Mouse (Mus musculus): ENCODE measurements around the gene Gm8978. TPM values are rescaled to one million over a fixed set of nuclear protein-coding genes. Genes with fewer than 3 reads are reported as not detected.
A peak's percentile ranks its signal among the peaks of the same experiment; 100 is the strongest.
"Not testable (repeated sequence)": the region's sequence is repeated elsewhere in the genome, so short reads cannot be mapped to it uniquely, and the experiment has no call there.

Gene Gm8978
- polyA plus RNA-seq (2015; fragmentation: Nextera tagmentation; extraction: Ambion mirVana), result not detected in 2 replicates

DNA sequence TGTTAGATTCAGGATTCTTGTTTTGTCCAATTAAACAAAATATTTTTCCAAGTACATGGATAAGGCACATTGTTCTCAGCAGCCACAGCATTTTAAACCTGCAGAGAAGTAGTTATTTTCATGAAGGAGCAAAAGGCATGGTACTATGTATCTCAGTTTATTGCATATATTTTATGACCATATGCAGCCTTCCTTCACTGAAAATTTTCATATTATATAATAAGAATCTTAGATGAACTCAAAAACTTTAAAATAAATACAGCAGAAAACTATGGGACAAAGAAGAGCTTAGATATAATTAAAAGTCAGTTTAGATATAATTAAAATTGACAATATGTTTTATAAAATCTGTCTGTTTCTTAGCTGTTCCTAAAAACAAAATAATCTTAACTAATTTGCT is at the start of gene Gm8978:
Gm8978 (minus strand) TSS at position 101 of the 400 bp plus-strand sequence.
- H3K9me3 ChIP-seq; H3K27ac ChIP-seq; H3K27me3 ChIP-seq; H3K4me1 ChIP-seq; H3K4me2 ChIP-seq (replicated peaks); H3K36me3 ChIP-seq; H3K9ac ChIP-seq; H3K4me3 ChIP-seq; ATAC-seq (ENCODE audit: low FRiP score, low read depth): not testable (repeated sequence)

DNA sequence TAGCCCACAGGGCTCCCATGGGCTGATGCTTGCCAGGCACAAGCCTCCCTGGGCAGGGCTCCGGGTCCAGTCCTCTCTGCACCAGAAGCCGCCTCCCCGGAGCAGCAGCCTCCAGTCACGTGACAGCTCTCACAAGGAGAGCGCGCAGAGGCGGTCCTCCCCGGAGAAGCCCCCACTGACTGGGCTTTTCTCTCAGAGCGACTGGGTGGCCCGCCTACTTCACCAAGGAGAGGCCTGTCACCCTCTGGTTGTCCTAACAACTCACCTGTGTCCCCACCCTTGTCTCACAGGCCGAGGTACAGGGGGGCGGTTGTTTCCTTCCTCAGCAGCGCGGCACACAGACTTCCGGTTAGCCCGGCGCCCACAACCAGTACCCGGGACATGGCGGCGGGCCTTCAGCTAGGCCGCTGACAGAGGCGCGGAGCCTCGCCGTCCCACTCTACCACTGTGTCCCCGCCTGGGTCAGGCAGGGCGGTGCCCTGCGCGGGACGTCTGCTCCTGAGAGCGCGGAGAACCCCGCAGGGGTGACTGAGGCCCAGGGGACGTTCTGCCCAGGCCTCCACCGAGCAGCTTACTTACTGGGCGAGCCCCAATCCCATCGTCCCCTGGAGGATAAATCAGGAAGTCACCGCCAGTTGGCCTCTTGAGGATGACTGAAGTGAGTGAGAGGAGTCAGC is 35.3 kb downstream of the Gm8978 start:
- WGBS, result 5% methylated on average over 11 of the region's 38 CpGs
- not testable (repeated sequence) for H3K4me1 ChIP-seq, H3K27ac ChIP-seq, H3K27me3 ChIP-seq, H3K9me3 ChIP-seq, H3K36me3 ChIP-seq
- Histone ChIP-seq H3K4me2 (replicated peaks) (peak overlapping the region; percentile 61), H3K9ac (peak overlapping the region; percentile 55; the same call in 1 of the 2 replicates), H3K4me3 (peak overlapping the region; percentile 42)
- peak; percentile 98 for ATAC-seq (ENCODE audit: low FRiP score, low read depth)

DNA sequence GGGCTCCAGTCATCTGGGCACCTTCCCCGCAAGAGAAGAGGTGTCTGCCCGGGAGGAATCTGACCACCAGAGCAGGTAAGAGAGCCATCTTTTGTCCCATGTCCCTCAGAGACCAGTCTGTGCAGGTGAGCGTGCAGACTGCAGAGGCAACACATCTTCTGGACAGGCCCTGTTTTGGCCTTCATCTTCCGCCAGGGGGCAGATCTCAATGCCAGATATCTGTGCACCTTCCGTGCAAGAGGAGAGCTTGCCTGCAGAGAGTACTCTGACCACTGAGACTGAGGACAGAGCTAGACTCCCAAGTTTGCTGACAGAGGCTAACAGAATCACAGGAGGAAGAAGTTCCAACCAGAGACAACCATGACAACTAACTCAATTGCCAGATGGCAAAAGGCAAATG is 56.5 kb downstream of the Gm8978 start:
- H3K9ac ChIP-seq; H3K4me1 ChIP-seq; H3K9me3 ChIP-seq; H3K27me3 ChIP-seq; ATAC-seq (ENCODE audit: low FRiP score, low read depth); H3K27ac ChIP-seq; H3K4me2 ChIP-seq (replicated peaks); H3K36me3 ChIP-seq; H3K4me3 ChIP-seq: not testable (repeated sequence)
- WGBS, result 88% methylated on average over 5 of the region's 5 CpGs

Small RNA genes within 50 kb of the gene (microRNA-seq; reads per million reads assigned to microRNA genes)
- not detected for gene Gm27440

Other genes starting within 250 kb of the Gm8978 start
- 7.6 and 7.7 TPM in 2 replicates for gene Rnls, start 233.0 kb downstream of the Gm8978 start, polyA plus RNA-seq (2015; fragmentation: Nextera tagmentation; extraction: Ambion mirVana)
- gene Lipo4, start 107.5 kb downstream of the Gm8978 start, polyA plus RNA-seq (2015; fragmentation: Nextera tagmentation; extraction: Ambion mirVana), result not detected in 2 replicates
- gene Lipo2, start 126.1 kb upstream of the Gm8978 start, polyA plus RNA-seq (2015; fragmentation: Nextera tagmentation; extraction: Ambion mirVana), result 0.06 and 0.23 TPM in 2 replicates
- 9.0 and 10.1 TPM in 2 replicates for gene Lipo3, start 136.7 kb upstream of the Gm8978 start, polyA plus RNA-seq (2015; fragmentation: Nextera tagmentation; extraction: Ambion mirVana)
- not detected in 2 replicates for gene Lipo1, start 162.2 kb upstream of the Gm8978 start, polyA plus RNA-seq (2015; fragmentation: Nextera tagmentation; extraction: Ambion mirVana)